Mouse (Mus musculus) WW6 (cell line): ENCODE results near the gene Dtx2.
"Not testable (repeated sequence)": the region's sequence is repeated elsewhere in the genome, so short reads cannot be mapped to it uniquely, and the experiment has no call there.

Source experiments
- DNase-seq: peaks from one replicate; pipeline ENCODE4 v3.0.0-alpha.2; 2013; ENCODE audit warnings: low read depth, low spot score

Gene Dtx2

DNA sequence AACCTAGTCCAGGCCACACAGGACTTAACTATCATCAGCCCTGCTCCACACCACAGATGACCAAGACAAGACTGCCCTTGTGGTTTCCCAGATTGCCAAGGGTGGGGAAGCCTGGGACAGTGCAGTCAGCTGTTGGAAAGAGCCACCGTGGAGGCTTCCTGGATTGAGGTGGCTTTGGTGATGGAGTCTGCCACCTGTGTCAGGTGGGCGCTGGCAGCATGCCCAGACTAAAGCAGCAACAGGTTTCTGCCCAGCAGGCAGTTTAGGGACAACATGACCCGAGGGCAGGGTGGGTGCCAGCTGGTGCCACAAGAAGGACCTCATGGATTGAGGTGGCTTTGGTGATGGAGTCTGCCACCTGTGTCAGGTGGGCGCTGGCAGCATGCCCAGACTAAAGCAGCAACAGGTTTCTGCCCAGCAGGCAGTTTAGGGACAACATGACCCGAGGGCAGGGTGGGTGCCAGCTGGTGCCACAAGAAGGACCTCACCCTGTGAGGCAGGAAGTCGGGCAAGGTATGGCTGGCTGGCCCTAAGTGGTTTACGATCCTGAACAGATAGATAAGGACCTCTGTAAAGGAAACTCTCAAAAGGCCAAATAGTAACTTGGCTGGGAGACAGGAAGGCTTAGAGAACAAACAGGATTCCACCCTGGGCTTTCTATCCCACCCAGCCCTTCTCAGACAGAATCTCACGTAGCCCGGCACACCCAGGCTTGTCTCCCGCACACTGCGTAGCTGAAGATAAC lies 72.0 kb downstream of the Dtx2 start:
- DNase-seq, result not testable (repeated sequence)

DNA sequence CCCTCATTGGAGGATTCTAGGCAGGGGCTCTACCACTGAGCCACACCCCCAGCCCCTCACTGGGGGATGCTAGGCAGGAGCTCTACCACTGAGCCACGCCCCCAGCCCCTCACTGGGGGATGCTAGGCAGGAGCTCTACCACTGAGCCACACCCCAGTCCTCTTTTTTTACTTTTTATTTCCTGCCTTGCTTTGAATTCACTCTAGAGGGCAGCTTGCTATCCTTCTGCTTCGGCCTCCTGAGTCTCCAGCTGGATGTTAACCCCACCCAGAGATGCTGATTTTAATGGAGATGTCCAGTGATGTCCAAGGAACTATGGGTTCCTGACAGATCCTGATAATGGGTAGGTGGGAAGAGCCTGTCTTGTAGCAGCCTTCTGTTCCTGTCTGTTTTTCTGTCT lies 74.8 kb downstream of the Dtx2 start:
- DNase-seq, result no peak

DNA sequence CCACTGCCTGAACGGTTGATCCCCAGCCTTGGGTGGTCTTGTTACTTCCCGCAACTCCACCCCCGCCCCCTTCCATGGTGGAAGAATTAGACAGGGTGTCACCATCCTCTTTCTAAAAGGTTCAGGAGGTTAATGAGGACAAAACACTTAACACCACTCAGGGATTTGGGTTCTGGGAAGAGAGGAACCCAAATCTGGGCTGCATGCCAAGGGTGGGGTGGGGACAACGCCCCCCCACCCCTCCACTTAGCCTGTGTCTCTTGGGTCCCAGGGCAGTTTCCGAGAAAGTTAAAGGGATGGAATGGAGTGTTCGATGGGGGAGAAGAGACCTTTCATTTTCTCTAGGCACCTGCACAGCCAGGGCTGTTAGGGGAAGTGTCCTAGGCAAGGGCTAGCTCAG lies 78.5 kb downstream of the Dtx2 start:
- no peak for DNase-seq

DNA sequence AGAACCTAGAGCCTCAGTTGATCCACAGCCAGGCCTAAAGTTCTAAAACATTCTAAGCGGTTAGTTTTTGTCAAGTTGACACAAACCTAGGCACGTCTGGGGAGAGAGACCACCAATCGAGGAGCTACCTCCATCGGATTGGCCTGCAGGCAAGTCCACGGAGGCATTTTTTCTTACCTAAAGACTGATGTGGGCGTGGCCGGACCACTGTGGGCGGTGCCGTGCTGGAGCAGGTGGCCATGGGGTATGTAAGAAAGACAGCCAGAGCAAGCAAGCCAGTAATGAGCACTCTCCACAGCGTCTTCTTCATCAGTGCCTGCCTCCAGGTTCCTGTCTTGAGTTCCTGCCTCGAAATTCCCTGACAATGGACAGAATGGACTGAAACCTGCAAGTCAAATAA lies 78.9 kb downstream of the Dtx2 start:
- DNase-seq, result no peak

DNA sequence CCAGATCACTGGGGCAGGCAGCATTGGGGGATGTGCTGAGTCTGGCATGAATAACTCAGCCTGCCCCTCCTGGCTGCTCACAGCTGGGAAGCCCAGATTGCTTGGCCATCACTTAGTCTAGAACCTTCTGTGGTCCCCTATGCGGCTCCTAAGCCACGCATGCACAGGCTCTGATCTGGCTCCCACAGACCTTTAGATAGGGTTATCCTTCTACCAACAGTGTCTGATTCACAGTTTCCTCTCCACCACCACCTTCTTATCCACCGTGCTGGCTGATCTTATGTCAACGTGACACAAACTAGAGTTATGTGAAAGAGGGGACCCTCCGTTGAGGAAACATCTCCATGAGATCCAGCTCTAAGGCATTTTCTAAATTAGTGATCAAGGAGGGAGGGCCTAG lies 80.5 kb downstream of the Dtx2 start:
- no peak for DNase-seq

DNA sequence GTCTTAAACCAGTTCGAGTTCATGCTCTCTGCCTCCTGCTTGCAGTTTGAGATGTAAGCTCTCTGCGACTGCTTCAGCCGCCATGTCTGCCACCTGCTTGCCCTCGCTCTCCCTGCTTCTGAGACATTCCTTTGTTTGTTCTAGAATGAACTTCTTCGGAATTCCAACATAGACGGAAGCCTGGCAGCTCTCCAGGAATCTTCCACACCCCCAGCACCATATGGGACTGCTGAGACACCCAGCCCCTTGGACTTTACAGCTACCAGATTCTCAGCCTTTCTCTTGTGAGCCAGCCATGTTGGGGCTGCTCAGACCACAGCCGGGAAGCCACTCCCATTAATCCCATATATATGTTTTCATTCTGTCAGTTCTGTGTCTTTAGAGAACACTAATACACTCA lies 81.7 kb downstream of the Dtx2 start:
- no peak for DNase-seq

DNA sequence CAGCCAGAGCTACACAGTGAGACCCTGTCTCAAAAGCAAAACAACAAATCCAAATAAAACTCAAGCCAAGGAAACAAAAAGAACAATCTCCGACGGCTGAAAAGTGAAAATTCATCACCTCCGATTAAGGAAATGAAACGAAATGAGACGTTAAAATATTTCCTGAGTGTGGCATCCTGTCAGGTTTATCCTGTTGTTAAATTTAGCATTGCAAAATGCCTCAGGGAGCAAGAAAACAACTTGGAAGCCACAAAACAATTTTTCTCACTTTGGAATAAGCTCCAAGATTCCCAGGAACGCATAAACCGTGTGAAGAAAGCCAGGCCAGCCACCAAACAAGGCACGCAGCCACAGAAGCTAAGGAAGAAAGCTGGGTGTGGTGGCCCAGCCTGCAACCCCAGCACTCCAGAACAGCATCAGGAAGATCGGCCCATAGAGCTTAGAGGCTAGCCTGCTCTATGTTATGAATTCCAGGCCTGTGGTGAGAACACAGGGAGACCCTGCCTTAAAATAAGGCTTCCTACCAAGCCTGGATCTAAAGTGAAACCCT lies 82.5 kb downstream of the Dtx2 start:
- no peak for DNase-seq

DNA sequence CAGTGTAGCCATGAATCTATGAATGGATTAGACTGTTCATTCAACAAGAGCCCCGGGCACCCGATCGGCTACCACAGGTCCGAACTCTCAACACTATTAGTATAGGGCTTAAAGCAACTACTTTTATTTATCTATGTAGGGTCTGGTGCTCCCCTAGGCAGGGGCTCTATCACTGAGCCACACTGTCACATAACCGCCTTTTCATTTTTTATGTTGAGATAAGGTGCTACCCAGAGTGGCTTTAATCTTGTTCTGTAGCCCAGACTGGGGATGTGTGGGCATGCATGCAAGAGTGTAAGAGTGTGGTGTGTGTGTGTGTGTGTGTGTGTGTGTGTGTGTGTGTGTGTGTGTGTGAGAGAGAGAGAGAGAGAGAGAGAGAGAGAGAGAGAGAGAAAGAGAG lies 83.5 kb downstream of the Dtx2 start:
- DNase-seq, result no peak

DNA sequence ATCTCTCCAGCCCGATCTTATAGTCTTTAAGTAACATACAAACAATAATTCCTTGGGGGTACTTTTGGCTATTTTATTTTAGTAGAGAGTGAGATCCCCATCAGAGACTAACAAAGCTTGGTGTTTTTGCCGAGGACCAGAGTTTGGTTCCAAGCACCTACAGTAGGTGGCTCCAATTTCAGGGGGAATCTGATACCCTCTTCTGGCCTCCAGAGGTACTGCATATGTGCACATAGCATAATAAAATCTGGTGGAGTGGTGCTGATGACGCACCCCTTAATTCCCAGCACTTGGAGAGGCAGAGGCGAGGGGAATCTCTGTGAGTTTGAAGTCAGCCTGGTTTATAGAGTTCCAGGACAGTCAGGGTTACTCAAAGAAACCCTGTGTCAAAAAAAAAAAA lies 87.7 kb downstream of the Dtx2 start:
- no peak for DNase-seq
